Mouse (Mus musculus): Measurements from ENCODE around the gene Lgals1. TPM values are rescaled to one million over a fixed set of nuclear protein-coding genes. Genes with fewer than 3 reads are reported as not detected.

The Lgals1 gene
- total and polyA plus RNA-seq, 3 experiments = 637 to 805 (median 735) TPM

DNA sequence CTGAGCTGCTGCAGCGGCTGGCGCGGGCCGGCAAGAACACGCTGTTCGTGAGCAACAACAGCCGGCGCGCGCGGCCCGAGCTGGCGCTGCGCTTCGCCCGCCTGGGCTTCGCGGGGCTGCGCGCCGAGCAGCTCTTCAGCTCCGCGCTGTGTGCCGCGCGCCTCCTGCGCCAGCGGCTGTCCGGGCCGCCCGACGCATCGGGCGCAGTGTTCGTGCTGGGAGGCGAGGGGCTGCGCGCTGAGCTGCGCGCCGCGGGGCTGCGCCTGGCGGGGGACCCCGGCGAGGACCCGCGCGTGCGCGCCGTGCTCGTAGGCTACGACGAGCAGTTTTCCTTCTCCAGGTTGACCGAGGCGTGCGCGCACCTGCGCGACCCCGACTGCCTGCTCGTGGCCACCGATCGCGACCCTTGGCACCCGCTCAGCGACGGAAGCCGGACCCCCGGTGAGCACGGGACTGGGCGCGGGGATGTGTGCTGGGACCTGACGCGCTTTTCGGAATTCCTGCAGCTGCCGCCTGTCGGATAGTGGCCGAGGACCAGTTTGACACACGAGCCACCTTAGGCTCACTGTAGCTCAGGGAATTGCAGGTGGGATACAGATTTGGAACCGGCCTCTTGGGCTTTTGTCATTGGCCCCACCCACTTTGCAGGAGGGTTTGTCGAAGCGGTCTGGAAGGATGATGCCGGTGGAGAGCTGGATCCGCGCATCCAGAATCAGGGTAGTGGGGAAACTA lies 12.3 kb upstream of the Lgals1 start:
- in situ Hi-C loops (cut with MboI; ENCODE audit: low pct_ligation_motif_present, low pct_unique_long_range_greater_than_20kb, low sequenced_read_pairs) = loop anchor here (25.0 kb wide), 1 partner anchor 423 kb away; the partner anchor contains the start of genes Maff and Pla2g6
- H3K9ac ChIP-seq (ENCODE audit: insufficient read depth, low read depth) = peak overlapping the region; percentile 11; the same call in 1 of the 2 replicates
- no peak overlapping the region for H3K27ac ChIP-seq (ENCODE audit: insufficient read depth, low read depth)
- H3K4me1 ChIP-seq (ENCODE audit: control insufficient read depth in 1 of 2, insufficient read depth in 2 of 2) = peaks cover 7 to 15% of the 10 kb centered on the region in 2 experiments; a peak in 3 of 4 replicates
- no peaks in the 10 kb centered on the region for H3K27me3 ChIP-seq (replicated peaks)
- dilution Hi-C loops (cut with MboI; ENCODE audit: extremely low pct_ligation_motif_present, extremely low pct_unique_long_range_greater_than_20kb, low sequenced_read_pairs) = no loop called here
- DNase-seq (ENCODE audit: extremely low read depth) = no peak
- no peak for TF ChIP-seq RCOR1 (conservative IDR thresholded peaks at IDR 0.05; ENCODE audit: low read depth, low read length)
- no peak for TF ChIP-seq ZNF384 (IDR thresholded peaks at IDR 0.05; ENCODE audit: low read depth, low read length)
- TF ChIP-seq CTCF (conservative IDR thresholded peaks at IDR 0.05 in 1 of 2, IDR thresholded peaks at IDR 0.05 in 1 of 2; ENCODE audit: low read depth in 2 of 2, low read length in 2 of 2) = no peak
- TF ChIP-seq POLR2A (IDR thresholded peaks at IDR 0.05; ENCODE audit: low read depth, low read length) = no peak
- TF ChIP-seq ZC3H11A (IDR thresholded peaks at IDR 0.05; ENCODE audit: low read depth, low read length) = no peak
- TF ChIP-seq JUN (IDR thresholded peaks at IDR 0.05; ENCODE audit: insufficient read depth, low read depth, low read length) = no peak
- no peak for TF ChIP-seq USF2 (conservative IDR thresholded peaks at IDR 0.05; ENCODE audit: low read depth, low read length)
- TF ChIP-seq RAD21 (IDR thresholded peaks at IDR 0.05; ENCODE audit: low read depth, low read length) = no peak
- TF ChIP-seq NRF1 (IDR thresholded peaks at IDR 0.05; ENCODE audit: low read depth, low read length) = peak; percentile 71
- no peak for TF ChIP-seq CHD2 (IDR thresholded peaks at IDR 0.05; ENCODE audit: low read length)
- TF ChIP-seq BHLHE40 (IDR thresholded peaks at IDR 0.05; ENCODE audit: low read depth, low read length) = 0 out of 2 replicates have a peak, but pooled peaks have one; percentile 14
- TF ChIP-seq EP300 (IDR thresholded peaks at IDR 0.05; ENCODE audit: low read length) = no peak
- TF ChIP-seq USF1 (IDR thresholded peaks at IDR 0.05; ENCODE audit: low read depth, low read length) = no peak
- TF ChIP-seq TBP (conservative IDR thresholded peaks at IDR 0.05; ENCODE audit: low read depth, low read length) = no peak
- no peak for TF ChIP-seq IRF4 (IDR thresholded peaks at IDR 0.05; ENCODE audit: low read depth, low read length)
- no peak for TF ChIP-seq MAX (IDR thresholded peaks at IDR 0.05; ENCODE audit: low read length)
- no peak for TF ChIP-seq CHD1 (IDR thresholded peaks at IDR 0.05; ENCODE audit: low read depth, low read length)
- H3K4me2 ChIP-seq (ENCODE audit: insufficient read depth, low read depth, poor library complexity, severe bottlenecking) = peak overlapping the region; percentile 67
- peaks cover 35 to 88% of the 10 kb centered on the region in 2 experiments for H3K36me3 ChIP-seq (replicated peaks in 1 of 2; ENCODE audit: control insufficient read depth in 1 of 2, insufficient read depth in 1 of 2, low read length in 1 of 2)
- H3K4me3 ChIP-seq (replicated peaks in 1 of 3; ENCODE audit: low read depth in 2 of 3, low read length in 2 of 3, poor library complexity in 1 of 3) = peak overlapping the region; percentile 3 to 75 (median 41)
- peaks cover 8% of the 10 kb centered on the region for H3K9me3 ChIP-seq (replicated peaks; ENCODE audit: low read length)
- H3K79me2 ChIP-seq (replicated peaks; ENCODE audit: control insufficient read depth, extremely low read depth, insufficient read depth, poor library complexity, severe bottlenecking) = no peaks in the 10 kb centered on the region

DNA sequence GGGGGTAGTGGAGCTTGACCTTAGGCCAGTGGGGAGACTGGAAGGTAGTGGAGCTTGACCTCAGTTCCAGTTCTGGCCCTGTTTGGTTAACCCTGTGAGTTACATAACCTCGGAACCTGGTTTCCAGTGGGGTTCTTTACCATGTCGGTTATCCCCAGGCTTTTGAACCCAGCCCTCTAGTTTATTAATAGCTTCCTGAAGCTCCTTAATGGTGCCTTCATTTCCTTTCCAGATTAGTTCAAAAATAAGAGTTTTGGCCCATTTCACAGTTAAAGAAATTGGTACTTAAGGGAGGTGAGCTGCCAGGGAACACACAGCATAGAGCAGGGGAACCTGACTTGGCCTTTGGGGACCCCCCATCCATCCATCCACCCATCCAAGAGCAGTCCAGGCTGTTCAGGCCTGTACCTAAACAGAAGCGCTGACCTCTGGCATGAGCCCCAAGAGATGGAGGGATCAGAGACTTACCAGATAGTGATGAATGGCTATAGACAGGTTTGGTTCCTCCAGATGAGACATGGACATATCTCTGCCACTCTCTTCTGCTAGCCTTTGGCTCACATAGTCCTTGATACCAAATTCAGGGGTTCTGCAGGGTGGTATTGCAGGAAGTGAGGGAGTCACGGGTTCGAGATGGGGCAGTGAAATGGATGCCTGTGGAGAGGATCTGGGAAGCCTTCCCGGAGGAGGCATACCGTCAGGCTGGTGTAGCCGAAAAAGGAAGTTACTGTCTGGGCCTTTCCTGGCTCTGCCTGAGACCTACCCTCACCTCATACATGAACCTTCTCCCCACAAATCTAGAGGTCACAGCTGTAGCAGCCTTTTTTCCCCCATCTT lies 11.5 kb upstream of the Lgals1 start:
- no peak for DNase-seq (ENCODE audit: extremely low read depth)
- in situ Hi-C loops (cut with MboI; ENCODE audit: low pct_ligation_motif_present, low pct_unique_long_range_greater_than_20kb, low sequenced_read_pairs) = loop anchor here (25.0 kb wide), 1 partner anchor 422 kb away; the partner anchor contains the start of genes Maff and Pla2g6
- Histone ChIP-seq H3K4me2 (ENCODE audit: insufficient read depth, low read depth, poor library complexity, severe bottlenecking) (peak overlapping the region; percentile 67; the same call in 1 of the 2 replicates), H3K79me2 (replicated peaks; ENCODE audit: control insufficient read depth, extremely low read depth, insufficient read depth, poor library complexity, severe bottlenecking) (no peaks in the 10 kb centered on the region), H3K9me3 (replicated peaks; ENCODE audit: low read length) (peaks cover 8% of the 10 kb centered on the region), H3K4me1 (ENCODE audit: control insufficient read depth in 1 of 2, insufficient read depth in 2 of 2) (peaks cover 7 to 23% of the 10 kb centered on the region in 2 experiments; a peak in 3 of 4 replicates), H3K9ac (ENCODE audit: insufficient read depth, low read depth) (no peak overlapping the region), H3K27ac (ENCODE audit: insufficient read depth, low read depth) (no peak overlapping the region), H3K36me3 (replicated peaks in 1 of 2; ENCODE audit: control insufficient read depth in 1 of 2, insufficient read depth in 1 of 2, low read length in 1 of 2) (peaks cover 28 to 82% of the 10 kb centered on the region in 2 experiments), H3K4me3 (replicated peaks in 1 of 3; ENCODE audit: low read depth in 2 of 3, low read length in 2 of 3, poor library complexity in 1 of 3) (peak overlapping the region in 2 of 3 experiments; percentile 41 to 75), H3K27me3 (replicated peaks) (no peaks in the 10 kb centered on the region)
- TF ChIP-seq MYC (IDR thresholded peaks at IDR 0.05; ENCODE audit: low read depth, low read length) (no peak), NRF1 (IDR thresholded peaks at IDR 0.05; ENCODE audit: low read depth, low read length) (no peak), GABPA (IDR thresholded peaks at IDR 0.05; ENCODE audit: insufficient replicate concordance, low read depth, low read length) (no peak), TBP (conservative IDR thresholded peaks at IDR 0.05; ENCODE audit: low read depth, low read length) (no peak), HCFC1 (IDR thresholded peaks at IDR 0.05; ENCODE audit: low read depth, low read length) (no peak), RAD21 (IDR thresholded peaks at IDR 0.05; ENCODE audit: low read depth, low read length) (no peak), USF2 (conservative IDR thresholded peaks at IDR 0.05; ENCODE audit: low read depth, low read length) (no peak), TCF12 (IDR thresholded peaks at IDR 0.05; ENCODE audit: low read depth, low read length) (no peak), POLR2A (IDR thresholded peaks at IDR 0.05; ENCODE audit: low read depth, low read length) (no peak), IRF4 (IDR thresholded peaks at IDR 0.05; ENCODE audit: low read depth, low read length) (no peak), JUND (conservative IDR thresholded peaks at IDR 0.05; ENCODE audit: low read depth, low read length) (no peak)
- dilution Hi-C loops (cut with MboI; ENCODE audit: extremely low pct_ligation_motif_present, extremely low pct_unique_long_range_greater_than_20kb, low sequenced_read_pairs) = no loop called here

All from CH12.LX (cell line).